Mouse (Mus musculus) megakaryocyte-erythroid progenitor cell, adult 5-6 weeks (primary cell): Measurements from ENCODE around the gene Zfp451. TPM values are rescaled to one million over a fixed set of nuclear protein-coding genes. Genes with fewer than 3 reads are reported as not detected.
"Not testable (repeated sequence)": the region's sequence is repeated elsewhere in the genome, so short reads cannot be mapped to it uniquely, and the experiment has no call there.

ENCODE experiments used
- ATAC-seq: replicated peaks from 2 replicates; pipeline ENCODE4 v1.8.0; 2016; ENCODE audit warnings: mild to moderate bottlenecking, inconsistent platforms; ENCODE audit not compliant: severe bottlenecking, poor library complexity, low FRiP score, low TSS enrichment
- total RNA-seq, 2 experiments: library from RNA; stranded (forward) in 1 of 2; stranded (reverse) in 1 of 2; fragments of 200-1000, 215-1000 nt in 1 of 2; fragments of >200 nt in 1 of 2; fragmentation: Nextera tagmentation in 1 of 2; gene quantifications; 2 replicates each; pipeline ENCODE4 v1.2.3; 2014 to 2017

Zfp451 gene
- total RNA-seq, 2 experiments from 2014 or later: 18.7 to 44.7 TPM

DNA sequence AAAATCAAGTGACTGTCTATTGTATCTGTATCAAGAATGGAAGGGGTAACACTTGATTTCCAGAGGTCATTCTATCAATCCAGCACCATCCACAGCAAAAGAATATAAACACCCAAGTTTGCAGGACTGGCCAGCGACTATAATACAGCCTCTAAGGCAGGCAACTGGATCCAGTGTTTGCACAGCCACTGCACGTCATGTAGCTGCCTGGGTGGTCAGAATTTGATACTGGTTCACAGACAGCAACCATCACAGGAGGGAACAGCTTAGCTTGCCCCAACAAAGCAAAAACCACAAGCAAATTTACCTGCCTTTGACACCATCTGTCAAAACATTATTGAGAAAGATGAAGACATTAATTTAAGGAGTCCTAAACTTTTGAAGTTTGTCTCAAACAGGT, 50.6 kb downstream of the Zfp451 start:
- ATAC-seq: no peak

DNA sequence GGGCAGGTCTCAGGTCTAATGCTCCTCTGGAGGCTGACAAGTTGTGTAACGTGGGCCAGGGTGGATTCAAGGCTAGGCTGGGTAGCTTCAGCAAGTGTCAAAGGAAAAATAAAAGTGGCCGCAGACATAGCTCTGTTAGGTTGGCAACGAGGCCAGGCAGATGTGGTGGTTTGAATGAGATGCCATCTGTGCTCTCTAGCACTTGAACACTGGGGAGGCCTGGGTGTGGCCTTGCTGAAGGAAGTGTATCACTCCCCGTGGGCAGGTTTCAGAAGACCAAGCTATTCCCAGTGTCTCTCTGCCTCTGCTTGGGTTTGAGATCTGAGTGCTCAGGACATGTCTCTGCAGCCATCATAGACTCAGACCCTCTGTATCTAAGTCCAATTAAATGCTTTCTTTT, 55.9 kb downstream of the Zfp451 start:
- peak; percentile 74 for ATAC-seq

DNA sequence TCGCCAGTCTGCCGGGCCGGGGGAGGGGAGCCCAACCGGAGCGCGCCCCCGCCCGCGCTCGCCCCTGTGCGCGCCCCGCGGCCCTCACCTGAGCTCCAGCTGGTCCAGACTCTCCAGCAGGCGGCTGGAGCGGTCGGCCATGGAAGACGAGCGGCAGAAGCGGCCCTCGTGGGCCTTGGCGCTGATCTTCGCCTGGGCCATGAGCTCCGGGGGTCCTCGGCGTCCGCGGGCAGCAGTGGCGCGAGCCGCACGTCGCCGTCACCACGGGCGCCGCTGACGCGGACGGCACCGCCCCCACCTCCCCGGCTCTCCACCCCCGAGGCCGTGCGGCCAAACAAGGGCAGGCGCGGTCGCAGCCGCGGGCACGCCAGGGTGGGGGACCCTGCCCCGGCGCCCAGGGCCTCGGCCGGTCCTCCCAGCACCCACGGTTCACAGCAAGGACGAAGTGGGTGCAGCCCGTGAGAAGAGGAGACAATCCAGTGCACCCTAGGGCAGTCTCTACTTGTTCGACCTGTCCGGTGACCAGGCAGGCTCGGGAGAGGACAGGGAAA, 56.8 kb downstream of the Zfp451 start, which contains the start of gene Bag2:
Bag2 (minus strand) TSS at position 305 of the 551 bp plus-strand sequence.
- ATAC-seq: peak; percentile 34

- 0 out of 2 replicates have a peak, but pooled peaks have one; percentile 15 for ATAC-seq
Observed at GRCm38 (mm10) chr1:33757033-33757413, 57.4 kb downstream of the Zfp451 start.

GRCm38 (mm10) chr1:33756258-33757032, 58.0 kb downstream of the Zfp451 start:
- ATAC-seq: no peak

DNA sequence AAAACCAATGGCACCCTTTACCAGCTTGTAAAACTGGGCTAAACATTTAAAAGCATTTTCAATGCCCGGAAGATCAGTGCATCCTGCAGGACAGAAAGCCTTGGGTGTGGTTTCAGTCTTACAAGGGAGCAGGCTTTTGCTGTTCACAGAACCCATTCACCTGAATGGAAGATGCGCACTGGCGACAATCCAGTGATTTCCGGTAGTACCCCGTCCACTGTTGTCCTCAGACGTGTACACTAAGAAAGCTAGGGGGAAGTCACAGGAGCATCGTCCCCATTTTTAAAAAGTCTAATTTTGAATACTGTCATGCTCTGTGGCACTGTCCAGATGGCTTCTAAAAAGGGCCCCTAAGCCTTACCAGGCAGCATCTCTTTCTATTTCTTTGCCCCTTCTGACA, 58.6 kb downstream of the Zfp451 start:
- no peak for ATAC-seq

DNA sequence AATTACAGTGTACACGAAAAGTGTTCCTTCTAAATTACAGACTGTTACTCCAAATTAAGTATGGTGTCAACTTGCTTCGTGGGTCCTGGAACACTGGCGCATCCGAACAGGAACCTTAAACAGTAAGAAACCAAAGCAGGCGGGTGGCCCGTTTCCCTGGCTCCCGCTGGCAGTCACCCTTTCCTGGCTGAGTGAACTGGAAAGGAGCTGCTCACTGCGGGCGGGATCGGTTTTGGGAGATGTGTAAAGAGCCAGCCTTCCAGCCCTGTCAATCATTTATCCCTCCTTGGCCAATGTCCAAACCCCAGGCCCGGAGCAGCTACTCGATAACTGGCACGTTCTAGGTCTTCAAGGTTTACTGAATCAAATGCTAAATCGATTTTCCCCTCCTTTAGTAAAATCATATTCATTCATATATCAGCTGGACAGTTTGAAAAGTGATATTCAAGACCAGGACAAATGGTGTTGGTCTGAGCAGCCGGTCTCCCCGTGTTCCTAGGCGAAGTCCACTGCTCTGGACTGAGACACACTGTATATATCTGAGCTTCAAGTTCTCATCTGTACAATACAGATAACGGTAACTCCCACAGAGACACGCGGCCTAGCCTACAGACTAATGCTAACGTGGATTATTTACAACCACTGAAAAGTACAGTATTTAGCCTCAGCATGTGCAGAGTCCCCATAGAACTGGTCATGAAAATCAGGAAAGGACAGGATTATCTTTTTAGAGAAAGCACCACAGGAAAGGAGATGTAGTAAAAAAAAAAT, 59.2 kb downstream of the Zfp451 start:
- peak; percentile 77 for ATAC-seq

- no peak for ATAC-seq
Observed at GRCm38 (mm10) chr1:33754089-33754488, 60.3 kb downstream of the Zfp451 start.

DNA sequence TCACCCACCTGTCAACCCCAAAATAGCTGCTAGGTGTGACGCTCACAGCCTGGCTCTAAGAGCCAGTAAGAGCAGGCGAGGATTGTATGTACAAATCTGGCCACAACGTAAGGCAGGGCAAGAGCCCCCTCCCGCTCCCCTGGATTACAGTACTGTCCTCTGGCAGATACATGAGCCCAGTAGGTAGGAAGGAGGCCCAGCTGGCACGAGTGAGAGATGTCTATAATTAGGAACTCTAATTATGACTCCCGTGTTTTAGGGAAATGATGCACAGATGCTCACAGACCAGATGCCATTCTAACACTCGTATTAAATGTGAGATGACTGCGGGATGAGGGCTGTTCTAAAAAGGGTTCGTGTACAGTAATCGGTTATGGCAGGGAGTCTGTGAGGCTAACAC, 63.1 kb downstream of the Zfp451 start:
- no peak for ATAC-seq

GRCm38 (mm10) chr1:33749709-33750108, 64.7 kb downstream of the Zfp451 start:
- ATAC-seq: not testable (repeated sequence)

GRCm38 (mm10) chr1:33749109-33749508, 65.3 kb downstream of the Zfp451 start:
- ATAC-seq: no peak

DNA sequence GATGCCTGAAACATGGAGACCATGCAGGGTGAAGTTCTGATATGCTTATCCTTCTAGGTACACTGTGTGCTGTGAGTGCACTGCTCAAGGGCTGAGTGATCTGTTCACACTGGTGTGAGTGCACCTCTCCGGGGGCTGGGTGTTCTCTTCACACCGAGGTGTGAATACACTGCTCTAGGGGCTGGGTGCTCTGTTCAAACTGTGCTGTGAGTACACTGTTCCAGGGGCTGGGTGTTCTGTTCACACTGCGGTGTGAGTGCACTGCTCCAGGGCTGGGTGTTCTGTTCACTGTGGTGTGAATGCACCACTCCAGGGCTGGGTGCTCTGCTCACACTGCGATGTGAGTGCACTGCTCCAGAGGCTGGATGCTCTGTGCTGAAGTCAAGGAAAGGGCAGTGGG, 68.5 kb downstream of the Zfp451 start:
- ATAC-seq: no peak

DNA sequence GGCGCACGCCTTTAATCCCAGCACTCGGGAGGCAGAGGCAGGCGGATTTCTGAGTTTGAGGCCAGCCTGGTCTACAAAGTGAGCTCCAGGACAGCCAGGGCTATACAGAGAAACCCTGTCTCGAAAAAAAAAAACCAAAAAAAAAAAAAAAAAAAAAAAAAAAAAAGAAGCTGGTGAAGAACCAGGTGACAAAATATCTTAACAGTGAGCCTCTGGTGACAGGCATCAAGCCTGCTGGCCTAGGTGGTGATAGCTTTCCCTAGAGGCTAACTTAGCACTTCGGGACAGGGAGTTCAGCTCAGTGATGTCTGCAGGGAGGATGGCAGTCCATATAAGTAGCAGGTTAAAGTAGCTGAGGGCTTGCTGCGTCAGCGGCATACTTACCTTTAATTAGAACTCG, 69.6 kb downstream of the Zfp451 start:
- not testable (repeated sequence) for ATAC-seq

DNA sequence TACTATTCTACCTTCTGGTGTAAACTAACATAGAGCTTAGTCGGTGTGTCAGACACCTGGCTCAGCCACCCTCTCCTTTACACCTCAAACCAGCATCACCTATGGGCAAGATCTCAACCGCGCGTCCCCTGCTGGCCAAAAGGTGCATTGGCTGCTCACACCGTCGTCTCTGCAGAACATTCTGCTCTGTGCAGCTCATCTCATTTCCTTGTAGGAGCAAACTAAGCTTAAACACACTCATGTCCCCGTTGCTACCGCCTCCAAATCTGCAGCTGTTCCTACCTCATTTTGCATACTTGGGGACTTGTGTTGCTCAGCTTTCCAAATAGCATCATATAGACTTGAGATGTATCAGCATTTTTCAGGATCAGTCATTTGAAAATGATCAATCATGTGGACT, 71.5 kb downstream of the Zfp451 start:
- peak; percentile 84 for ATAC-seq

GRCm38 (mm10) chr1:33739302-33739701, 75.1 kb downstream of the Zfp451 start:
- ATAC-seq: peak; percentile 83

DNA sequence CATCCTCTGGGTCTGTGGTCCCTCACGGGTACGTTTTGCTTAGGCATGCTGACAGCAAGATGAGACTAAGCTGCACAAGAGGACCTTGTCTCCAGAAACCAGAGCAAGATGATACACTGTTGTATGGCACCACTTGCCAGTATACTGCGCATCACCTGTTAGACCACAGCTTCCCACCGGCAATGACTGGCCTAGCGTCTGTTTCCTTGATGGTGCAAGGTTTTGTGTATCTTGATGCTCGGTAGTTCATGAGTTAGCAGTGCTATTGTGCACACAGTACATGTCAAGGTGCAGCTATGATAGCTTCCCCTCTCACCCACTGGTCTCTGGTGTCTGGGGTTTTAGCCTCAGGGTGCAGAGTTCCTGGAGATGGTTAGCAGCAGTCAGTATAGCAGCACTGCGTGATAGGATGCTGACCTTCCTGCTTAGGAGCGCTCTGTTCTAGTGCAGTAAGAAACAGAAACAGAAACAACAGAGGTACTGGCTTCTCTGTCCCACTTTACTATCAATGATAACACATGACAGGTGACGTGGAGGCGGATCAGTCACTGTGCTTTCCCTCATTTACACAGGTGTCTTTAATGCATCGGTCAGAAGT, 75.6 kb downstream of the Zfp451 start:
- peak; percentile 9; the same call in 1 of the 2 replicates for ATAC-seq

GRCm38 (mm10) chr1:33738281-33738680, 76.1 kb downstream of the Zfp451 start:
- ATAC-seq: no peak

DNA sequence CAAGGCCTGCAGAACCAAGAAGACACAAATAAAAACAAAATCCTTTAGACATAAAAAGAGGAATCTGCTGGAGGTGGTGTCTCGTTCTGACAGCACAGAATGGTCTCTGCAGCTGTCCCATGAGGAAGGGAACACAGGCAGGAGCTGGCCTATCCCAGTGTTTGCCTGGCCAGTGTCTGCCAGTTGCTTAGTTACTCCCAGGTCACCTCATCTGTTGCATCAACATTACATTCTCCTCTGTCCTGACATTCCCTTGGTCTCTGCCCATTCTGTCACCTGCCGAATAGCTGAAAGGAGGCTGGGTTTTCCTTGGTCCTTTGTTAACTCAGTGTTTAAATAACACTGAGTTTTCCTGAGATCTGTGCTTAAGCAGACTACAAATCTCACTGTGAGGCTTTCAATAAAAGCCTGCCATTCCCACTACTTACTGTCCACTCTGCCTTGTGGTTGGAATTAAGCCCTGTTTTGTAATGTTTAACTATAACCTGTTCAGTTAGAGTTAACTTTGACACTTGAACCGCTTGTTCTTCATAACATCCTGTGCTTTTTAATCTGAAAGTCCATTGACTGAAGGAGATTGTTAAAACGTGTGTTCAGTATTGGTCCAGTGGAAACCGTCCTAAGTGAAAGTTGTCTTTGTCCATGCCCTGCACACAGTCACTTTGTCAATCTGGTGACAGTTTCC, 80.3 kb downstream of the Zfp451 start:
- no peak for ATAC-seq

GRCm38 (mm10) chr1:33733044-33733443, 81.4 kb downstream of the Zfp451 start:
- 0 out of 2 replicates have a peak, but pooled peaks have one; percentile 18 for ATAC-seq
